Mouse (Mus musculus): ENCODE data around the gene BC035044. TPM values are rescaled to one million over a fixed set of nuclear protein-coding genes. Genes with fewer than 3 reads are reported as not detected.

Gene BC035044
- under 1 TPM in 1 of 2 experiments, not detected in 1; 0.04 TPM for polyA plus RNA-seq (2012; fragmentation: generic; extraction: Trizol)

DNA sequence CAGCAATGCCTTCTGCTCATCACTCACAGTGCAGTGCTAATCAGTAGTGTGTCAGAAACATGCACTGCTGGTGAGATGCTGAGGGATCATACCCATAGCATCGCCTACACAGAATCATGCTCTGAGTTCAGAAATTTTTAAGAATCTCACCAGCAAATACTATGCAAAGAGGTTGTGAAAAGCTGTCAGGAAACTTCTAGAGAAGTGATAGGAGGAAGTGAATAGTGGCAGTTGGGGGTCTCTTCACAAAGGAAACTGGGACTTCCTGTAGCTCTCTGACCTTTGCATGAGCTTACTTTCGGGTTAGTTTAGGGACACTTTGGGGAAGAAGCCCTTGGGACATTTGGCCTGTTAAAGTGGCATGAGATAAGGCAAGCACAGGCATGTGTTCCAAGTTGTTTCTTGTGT is at the start of gene BC035044:
Gene BC035044, minus strand, starts transcription at position 179 of the 408 bp plus-strand sequence.

DNA sequence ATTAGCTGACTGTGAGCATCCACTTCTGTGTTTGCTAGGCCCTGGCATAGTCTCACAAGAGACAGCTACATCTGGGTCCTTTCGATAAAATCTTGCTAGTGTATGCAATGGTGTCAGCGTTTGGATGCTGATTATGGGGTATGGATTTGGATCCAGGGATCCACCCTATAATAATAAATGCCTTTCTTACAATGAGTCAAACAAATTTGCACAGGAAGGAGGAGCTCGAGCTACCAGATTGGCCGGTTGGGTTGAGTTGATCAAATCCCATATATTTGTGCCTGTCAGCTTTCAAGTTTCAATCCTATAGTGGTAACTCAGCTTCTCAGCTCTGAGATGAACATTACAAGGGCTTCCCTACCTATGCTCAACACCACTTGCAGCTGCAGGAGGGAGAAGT is 43.2 kb upstream of the BC035044 start, which contains the start of gene Clec2g:
Gene Clec2g, plus strand, starts transcription at position 301 of the 400 bp plus-strand sequence.

DNA sequence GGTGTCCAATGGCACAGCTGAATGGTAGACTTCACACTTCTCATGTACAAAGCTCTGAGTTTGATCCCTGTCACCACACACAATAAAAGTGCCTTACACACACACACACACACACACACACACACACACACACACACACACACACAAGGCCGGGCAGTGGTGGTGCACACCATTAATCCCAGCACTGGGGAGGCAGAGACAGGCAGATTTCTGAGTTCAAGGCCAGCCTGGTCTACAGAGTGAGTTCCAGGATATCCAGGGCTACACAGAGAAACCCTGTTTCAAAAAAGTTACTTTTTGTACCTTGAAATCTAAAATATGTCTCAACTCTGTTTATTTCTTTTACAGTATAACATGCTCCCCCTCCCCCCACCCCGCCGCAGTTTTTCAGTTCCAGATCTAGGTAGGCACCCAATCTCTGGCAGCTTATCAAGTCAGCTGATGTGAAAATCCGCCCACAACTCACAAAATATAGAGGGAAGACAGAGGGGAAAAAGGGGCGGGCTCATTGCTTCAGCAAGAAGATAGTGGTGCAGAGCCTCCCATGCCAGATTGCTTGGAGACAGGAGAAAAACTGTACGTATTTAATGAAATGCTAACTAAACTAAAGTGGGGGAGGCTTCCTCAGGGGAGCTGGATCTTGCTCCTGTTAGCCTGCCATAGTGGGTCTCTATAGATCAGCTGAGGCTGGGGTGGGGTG is 3.7 kb downstream of the BC035044 start, which contains the start of gene Clec2i:
Gene Clec2i, plus strand, starts transcription at position 498 of the 700 bp plus-strand sequence.

DNA sequence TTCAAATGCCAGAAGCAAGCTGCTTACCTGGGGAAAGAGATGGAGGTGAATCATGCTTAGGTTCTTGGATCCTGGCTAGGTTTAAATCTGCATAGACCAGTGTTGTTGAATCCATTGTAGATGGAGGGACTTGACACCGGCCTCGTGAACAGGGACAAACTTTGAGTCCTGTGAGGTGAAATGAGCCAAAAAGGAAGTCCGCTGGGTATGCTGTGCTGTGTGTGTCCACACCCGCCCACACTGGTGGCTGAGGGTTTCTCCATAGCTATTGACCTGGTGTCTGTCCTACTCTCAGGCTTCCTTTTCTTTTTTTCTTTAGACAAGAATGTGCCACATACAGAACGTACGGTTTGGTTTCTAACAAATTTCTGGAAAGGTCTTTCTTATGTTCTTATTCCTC is 64.8 kb downstream of the BC035044 start, which contains the start of the genes Gm44511 and Klrb1b:
Gene Gm44511, minus strand, starts transcription at position 184 of the 400 bp plus-strand sequence.
Gene Klrb1b, minus strand, starts transcription at position 200 of the 400 bp plus-strand sequence.

Other genes starting within 250 kb of the BC035044 start
- not detected for gene Clec2h, start 228.7 kb downstream of the BC035044 start, polyA plus RNA-seq (2012; fragmentation: generic; extraction: Trizol)
- gene Klrb1, start 168.1 kb downstream of the BC035044 start, polyA plus RNA-seq (2012; fragmentation: generic; extraction: Trizol): not detected
- gene Klrb1c, start 101.9 kb downstream of the BC035044 start, polyA plus RNA-seq (2012; fragmentation: generic; extraction: Trizol): not detected
- gene Gm44511, start 64.8 kb downstream of the BC035044 start, polyA plus RNA-seq (2012; fragmentation: generic; extraction: Trizol): not detected
- gene Klrb1b, start 64.8 kb downstream of the BC035044 start, polyA plus RNA-seq (2012; fragmentation: generic; extraction: Trizol): not detected
- gene Clec2i, start 3.5 kb downstream of the BC035044 start, polyA plus RNA-seq (2012; fragmentation: generic; extraction: Trizol): not detected
- not detected for gene Clec2g, start 43.3 kb upstream of the BC035044 start, polyA plus RNA-seq (2012; fragmentation: generic; extraction: Trizol)
- not detected for gene Klrb1f, start 154.8 kb upstream of the BC035044 start, polyA plus RNA-seq (2012; fragmentation: generic; extraction: Trizol)
- under 1 TPM in 1 of 2 experiments, not detected in 1; 0.02 TPM for gene Clec2e, start 209.8 kb upstream of the BC035044 start, polyA plus RNA-seq (2012; fragmentation: generic; extraction: Trizol)